Mouse (Mus musculus): ENCODE data around the gene Cd164l2.

- TF ChIP-seq POLR2A (IDR thresholded peaks at IDR 0.05; ENCODE audit: borderline replicate concordance, extremely low read depth, insufficient read depth, insufficient read length, poor library complexity, severe bottlenecking) (no peak), CTCF (IDR thresholded peaks at IDR 0.05; ENCODE audit: borderline replicate concordance, extremely low read depth, insufficient read depth, insufficient read length) (no peak)
Observed at GRCm38 (mm10) chr4:133170056-133170524, 41.8 kb upstream of the Cd164l2 start.
